Mouse (Mus musculus) erythroblast, embryonic 14.5 days (primary cell): ENCODE data around the gene Pacrg. TPM values are rescaled to one million over a fixed set of nuclear protein-coding genes. Genes with fewer than 3 reads are reported as not detected.

ENCODE experiments used
- H3K27me3 ChIP-seq: 2 replicates; pipeline ENCODE4 v1.6.1; 2012; ENCODE audit warnings: inconsistent platforms; ENCODE audit not compliant: control insufficient read depth
- H3K36me3 ChIP-seq: 2 replicates; pipeline ENCODE4 v1.6.1; 2012; ENCODE audit warnings: mild to moderate bottlenecking, inconsistent platforms; ENCODE audit not compliant: control insufficient read depth
- H3K4me1 ChIP-seq: 2 replicates; pipeline ENCODE4 v1.6.1; 2012; ENCODE audit warnings: inconsistent platforms; ENCODE audit not compliant: control insufficient read depth
- H3K4me3 ChIP-seq: replicated peaks from 2 replicates; pipeline ENCODE3; 2012; ENCODE audit warnings: moderate library complexity, mild to moderate bottlenecking, inconsistent platforms
- H3K9me3 ChIP-seq: 2 replicates; pipeline ENCODE4 v1.6.1; 2012; ENCODE audit warnings: low read length, inconsistent platforms, mixed read lengths; ENCODE audit not compliant: control insufficient read depth
- GATA1 ChIP-seq: IDR thresholded peaks from 2 replicates; pipeline ENCODE4 v1.6.1; 2012; ENCODE audit warnings: low read length, inconsistent platforms, mixed read lengths
- TAL1 ChIP-seq: IDR thresholded peaks from 3 replicates; pipeline ENCODE4 v1.6.1; 2012; ENCODE audit warnings: low read length, inconsistent platforms, mixed read lengths
- polyA plus RNA-seq: library from polyadenylated mRNA; stranded (reverse); fragments of >175 nt; gene quantifications from 2 replicates; pipeline ENCODE4 v1.2.3, GENCODE M21; 2012

Pacrg gene
- polyA plus RNA-seq, 1 experiment = not detected

DNA sequence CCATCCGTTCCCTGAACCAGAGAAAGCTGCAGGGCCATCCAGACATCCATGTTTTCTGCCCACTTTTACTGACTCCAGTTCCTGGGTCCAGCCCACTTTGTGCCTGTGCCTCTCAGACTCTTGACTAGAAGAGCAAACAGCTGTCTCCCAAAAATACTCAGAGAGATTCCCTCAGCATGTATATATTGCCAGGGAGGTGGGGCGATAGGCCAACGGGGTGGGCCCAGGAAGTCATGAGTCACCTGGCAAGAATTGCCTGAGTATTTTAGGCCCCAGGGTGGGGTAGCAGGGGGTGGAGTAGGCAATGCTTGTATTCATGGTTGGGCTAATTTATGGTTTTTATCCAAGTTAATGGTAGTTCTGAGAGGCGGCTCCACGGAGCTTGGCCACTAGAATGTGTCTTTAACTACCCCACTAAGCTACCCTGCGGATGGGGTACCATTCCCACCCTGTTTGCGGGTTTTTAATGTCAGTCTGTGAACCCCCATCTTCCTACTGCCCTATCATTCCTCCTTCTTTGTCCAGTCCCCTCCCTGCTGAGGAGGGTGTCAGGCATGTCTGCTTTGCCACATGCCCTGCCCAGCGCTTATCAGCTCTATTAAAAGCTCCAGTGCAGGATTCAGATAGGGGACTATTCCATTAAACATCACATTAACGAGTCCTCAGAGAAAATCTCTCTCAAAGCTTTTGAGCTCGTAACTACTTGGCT lies 461.5 kb downstream of the Pacrg start:
- H3K4me1 ChIP-seq = no peaks in the 10 kb centered on the region
- H3K9me3 ChIP-seq = no peaks in the 10 kb centered on the region
- no peaks in the 10 kb centered on the region for H3K27me3 ChIP-seq
- H3K36me3 ChIP-seq = no peaks in the 10 kb centered on the region
- TF ChIP-seq GATA1 = no peak
- TF ChIP-seq TAL1 = no peak
- no peak overlapping the region for H3K4me3 ChIP-seq

DNA sequence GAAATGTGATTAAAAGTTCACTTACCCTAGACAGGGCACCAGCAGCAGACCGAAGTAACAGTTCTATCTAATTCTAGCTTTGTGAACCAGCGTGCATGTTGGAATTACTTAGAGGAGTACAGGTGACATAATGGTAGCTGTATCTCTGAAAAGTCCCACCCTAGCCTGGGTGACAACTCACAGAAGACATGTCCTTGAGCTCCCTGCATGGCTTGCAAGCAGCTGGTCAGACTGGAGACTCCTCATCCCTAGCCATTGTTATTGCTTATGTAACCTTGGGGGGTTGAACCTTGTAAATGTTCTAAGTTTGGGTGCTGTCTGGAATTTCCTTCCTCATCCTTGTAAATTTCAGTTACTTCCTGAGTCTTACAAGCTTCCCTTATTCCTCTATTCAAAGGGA lies 462.5 kb downstream of the Pacrg start:
- Histone ChIP-seq H3K9me3 (no peaks in the 10 kb centered on the region), H3K36me3 (no peaks in the 10 kb centered on the region), H3K27me3 (no peaks in the 10 kb centered on the region), H3K4me3 (no peak overlapping the region), H3K4me1 (no peaks in the 10 kb centered on the region)
- no peak for TF ChIP-seq GATA1
- TF ChIP-seq TAL1 = no peak

DNA sequence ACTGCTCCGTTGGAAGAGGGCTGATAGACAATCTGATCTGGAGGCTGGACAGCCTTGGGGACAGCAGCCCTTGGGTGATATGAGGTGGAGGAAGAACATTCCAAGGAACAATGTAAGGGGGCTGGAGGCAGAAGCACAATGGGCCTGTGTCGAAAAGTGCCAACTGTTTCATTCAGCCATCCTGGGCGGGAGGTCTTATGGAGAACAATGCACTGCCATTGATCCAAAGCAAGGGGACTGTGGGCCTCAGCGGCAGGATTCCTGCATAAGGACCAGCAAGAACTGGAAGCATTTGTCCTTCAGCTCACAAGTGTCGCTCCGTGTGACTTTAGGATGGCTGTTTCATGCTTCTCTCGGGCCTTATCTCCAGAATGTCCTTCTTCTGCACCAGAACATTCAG lies 465.8 kb downstream of the Pacrg start:
- peaks cover 2% of the 10 kb centered on the region; the same call in 1 of the 2 replicates for H3K4me1 ChIP-seq
- no peaks in the 10 kb centered on the region for H3K36me3 ChIP-seq
- H3K9me3 ChIP-seq = no peaks in the 10 kb centered on the region
- no peaks in the 10 kb centered on the region for H3K27me3 ChIP-seq
- TF ChIP-seq TAL1 = no peak
- TF ChIP-seq GATA1 = no peak
- H3K4me3 ChIP-seq = no peak overlapping the region

DNA sequence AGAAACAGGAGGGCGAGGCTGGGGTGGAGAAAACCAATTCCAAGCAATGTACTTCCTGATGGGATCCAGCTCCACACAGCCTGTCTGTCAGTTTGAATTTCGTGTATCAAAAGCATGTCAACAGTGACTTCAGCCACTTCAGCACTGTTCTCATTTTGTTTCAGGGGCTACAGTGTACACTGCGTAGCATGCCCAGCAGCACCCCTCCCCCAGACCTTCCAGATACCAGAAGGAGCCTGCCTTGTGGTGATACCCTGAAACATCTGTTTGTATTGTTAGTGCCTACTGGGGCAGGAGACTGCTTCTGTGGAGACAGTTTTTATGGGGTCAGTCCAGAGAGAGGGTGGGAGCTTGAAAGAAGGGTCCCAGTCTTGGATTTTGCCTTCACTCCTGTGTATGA lies 466.4 kb downstream of the Pacrg start:
- Histone ChIP-seq H3K9me3 (no peaks in the 10 kb centered on the region), H3K36me3 (no peaks in the 10 kb centered on the region), H3K4me1 (peaks cover 2% of the 10 kb centered on the region; the same call in 1 of the 2 replicates), H3K27me3 (no peaks in the 10 kb centered on the region), H3K4me3 (no peak overlapping the region)
- TF ChIP-seq TAL1 = no peak
- no peak for TF ChIP-seq GATA1

DNA sequence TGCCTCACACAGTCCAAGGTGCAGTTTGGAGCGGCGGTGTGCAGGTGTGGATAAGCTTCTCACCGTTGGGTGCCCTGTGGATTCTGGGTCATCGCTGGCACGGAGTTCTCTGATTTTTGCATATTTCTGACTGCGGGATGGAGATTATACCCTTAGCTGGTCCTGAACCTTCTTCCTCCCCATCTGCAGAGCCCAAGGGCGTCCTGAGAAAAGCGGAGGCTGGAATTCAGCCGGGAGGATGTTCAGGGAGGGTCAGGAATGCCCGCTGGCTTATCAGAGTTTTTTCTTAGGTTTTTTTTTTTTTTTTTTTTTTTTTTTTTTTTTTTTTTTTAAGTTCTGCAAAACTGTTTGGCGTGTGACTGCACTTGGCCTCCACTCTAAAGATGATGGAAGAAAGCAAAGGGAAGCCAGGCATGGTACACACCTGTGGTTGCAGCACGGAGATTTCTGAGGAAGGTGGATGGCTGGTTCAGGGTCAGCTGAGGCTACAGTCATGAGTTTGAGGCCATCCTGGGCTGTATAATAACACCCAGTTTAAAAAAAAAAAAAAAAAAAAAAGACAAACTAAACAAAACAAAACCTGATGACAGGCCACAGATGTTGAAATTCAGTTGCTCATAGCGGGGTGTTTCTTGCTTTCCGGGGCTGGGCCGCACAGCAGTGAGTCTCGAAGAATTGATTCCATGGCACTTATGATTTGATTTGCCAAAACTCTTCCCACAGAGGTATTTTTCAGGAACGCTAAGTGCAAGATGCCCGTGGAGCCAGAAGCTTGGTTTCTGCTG lies 467.9 kb downstream of the Pacrg start:
- TF ChIP-seq TAL1 = no peak
- no peaks in the 10 kb centered on the region for H3K36me3 ChIP-seq
- no peaks in the 10 kb centered on the region for H3K9me3 ChIP-seq
- no peaks in the 10 kb centered on the region for H3K27me3 ChIP-seq
- H3K4me3 ChIP-seq = no peak overlapping the region
- peaks cover 2% of the 10 kb centered on the region; the same call in 1 of the 2 replicates for H3K4me1 ChIP-seq

DNA sequence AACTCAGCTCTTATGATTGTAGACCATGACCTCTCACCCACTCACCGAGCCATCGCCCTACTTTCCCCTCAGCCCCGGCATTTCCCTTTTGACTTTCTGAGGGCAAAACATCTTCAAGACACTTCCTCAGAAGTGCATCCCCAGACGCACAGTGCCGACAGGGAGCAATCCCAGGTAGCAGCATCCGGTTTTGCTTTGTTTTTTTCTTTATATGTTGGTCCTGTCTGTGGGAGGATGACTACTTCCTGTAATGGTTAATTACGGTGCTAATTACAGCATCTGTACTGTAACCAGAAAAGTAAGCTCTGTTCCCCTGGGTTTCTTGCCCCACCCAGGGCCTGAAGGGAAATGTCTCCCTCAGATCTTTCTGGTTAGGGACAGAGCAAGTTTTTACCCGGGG lies 468.6 kb downstream of the Pacrg start:
- Histone ChIP-seq H3K27me3 (no peaks in the 10 kb centered on the region), H3K4me1 (peaks cover 2% of the 10 kb centered on the region; the same call in 1 of the 2 replicates), H3K36me3 (no peaks in the 10 kb centered on the region), H3K4me3 (no peak overlapping the region), H3K9me3 (no peaks in the 10 kb centered on the region)
- TF ChIP-seq TAL1 (no peak), GATA1 (no peak)

DNA sequence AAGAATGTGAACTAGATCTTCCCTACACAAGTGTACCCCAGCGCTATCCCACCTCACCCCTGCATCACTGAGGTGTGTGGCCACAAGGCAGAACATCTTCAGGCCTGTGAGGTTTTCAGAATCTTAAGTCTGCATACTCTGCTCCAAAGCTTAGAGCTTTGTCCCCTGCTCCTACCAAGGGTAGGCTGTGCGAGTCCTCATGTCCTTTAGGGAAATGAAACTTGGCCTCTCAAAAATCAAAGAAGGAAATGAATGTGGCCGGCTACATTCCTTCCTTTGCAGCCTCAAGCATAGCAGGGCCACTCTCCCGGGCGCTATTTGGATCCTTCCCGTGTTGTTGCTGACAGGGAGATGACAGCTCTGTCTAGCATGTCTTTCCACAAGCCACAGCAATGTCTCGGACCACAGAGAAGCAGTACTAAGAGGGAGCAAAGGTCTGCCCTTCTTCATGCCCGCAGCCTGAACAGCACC lies 469.4 kb downstream of the Pacrg start:
- Histone ChIP-seq H3K4me3 (no peak overlapping the region), H3K27me3 (no peaks in the 10 kb centered on the region), H3K4me1 (peaks cover 2% of the 10 kb centered on the region; the same call in 1 of the 2 replicates), H3K36me3 (no peaks in the 10 kb centered on the region), H3K9me3 (no peaks in the 10 kb centered on the region)
- TF ChIP-seq GATA1 = no peak
- TF ChIP-seq TAL1 = no peak

DNA sequence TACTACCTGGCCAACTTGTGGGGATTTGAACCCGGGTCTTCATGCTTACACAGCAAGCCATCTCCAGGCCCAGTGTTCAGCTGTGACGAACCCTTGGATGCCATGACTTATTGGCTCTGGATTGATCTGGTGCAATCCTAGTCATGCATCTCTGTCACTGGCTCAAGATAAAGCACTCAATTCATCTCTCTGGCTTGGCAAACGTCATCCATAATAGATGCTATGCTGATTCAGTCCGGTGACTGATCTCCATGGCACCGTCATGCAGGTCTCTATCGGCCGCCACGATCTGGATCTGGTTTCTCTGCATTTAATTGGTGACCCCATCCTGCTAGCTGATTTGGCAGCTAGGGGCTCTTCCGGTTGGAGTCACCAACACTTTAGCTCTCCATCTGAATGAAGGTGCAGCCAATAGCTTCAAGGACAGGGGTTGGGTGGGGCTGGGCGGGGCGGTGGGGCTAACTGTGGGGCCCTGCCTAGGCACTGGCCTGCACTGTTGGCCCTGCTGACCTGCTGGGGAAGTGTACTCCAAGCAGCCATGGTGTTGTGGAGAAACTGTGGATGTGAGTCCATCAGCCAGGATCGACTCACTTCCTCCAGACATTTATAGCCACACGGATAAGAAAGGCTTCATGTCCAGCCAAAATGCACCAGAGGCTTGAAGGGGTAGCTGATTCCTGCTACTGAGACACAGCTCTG lies 470.0 kb downstream of the Pacrg start:
- Histone ChIP-seq H3K4me3 (no peak overlapping the region), H3K36me3 (no peaks in the 10 kb centered on the region), H3K27me3 (no peaks in the 10 kb centered on the region), H3K4me1 (peaks cover 2% of the 10 kb centered on the region; the same call in 1 of the 2 replicates), H3K9me3 (no peaks in the 10 kb centered on the region)
- TF ChIP-seq GATA1 = no peak
- no peak for TF ChIP-seq TAL1

DNA sequence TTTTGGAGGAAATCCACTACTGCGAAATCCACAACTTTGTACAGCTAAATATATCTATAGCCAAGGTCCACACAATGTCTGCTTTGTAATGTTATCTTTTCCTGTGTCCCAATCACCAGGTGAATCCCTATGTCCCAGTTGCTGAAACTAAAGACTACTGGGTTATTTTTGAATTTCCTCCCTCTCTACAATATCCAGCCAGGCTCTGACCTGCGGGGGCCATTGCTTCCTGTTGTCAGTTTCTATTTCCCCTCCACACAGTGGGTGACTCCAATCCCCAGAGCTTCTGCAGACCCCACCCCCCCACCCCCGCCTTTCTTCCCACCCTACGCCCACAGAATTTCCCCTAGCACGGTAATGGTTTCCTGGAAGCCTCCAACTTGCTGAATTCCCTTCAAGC lies 473.1 kb downstream of the Pacrg start:
- Histone ChIP-seq H3K27me3 (no peaks in the 10 kb centered on the region), H3K4me1 (peaks cover 2% of the 10 kb centered on the region; the same call in 1 of the 2 replicates), H3K9me3 (no peaks in the 10 kb centered on the region), H3K36me3 (no peaks in the 10 kb centered on the region), H3K4me3 (no peak overlapping the region)
- TF ChIP-seq TAL1 = no peak
- no peak for TF ChIP-seq GATA1
